Mouse (Mus musculus) forebrain, embryonic 15.5 days (tissue): Measurements from ENCODE around the gene Dcaf11. TPM values are rescaled to one million over a fixed set of nuclear protein-coding genes. Genes with fewer than 3 reads are reported as not detected.

Experiments used
- ATAC-seq: fragments of 200-750 bp; cut with Nextera tagmentation; replicated peaks from 2 replicates; pipeline ENCODE4 v1.8.0; 2017; ENCODE audit warnings: mild to moderate bottlenecking, moderate TSS enrichment, moderate library complexity
- H3K27ac ChIP-seq: fragments of 300-500 bp; sonication (generic); replicated peaks from 2 replicates; pipeline ENCODE4 v1.5.1; 2015; ENCODE audit warnings: mild to moderate bottlenecking, inconsistent platforms
- H3K27me3 ChIP-seq: fragments of 300-500 bp; sonication (generic); 2 replicates; pipeline ENCODE4 v1.6.1; 2015; ENCODE audit warnings: inconsistent platforms
- H3K36me3 ChIP-seq: fragments of 300-500 bp; sonication (generic); 2 replicates; pipeline ENCODE4 v1.6.1; 2015; ENCODE audit warnings: mild to moderate bottlenecking, inconsistent platforms
- H3K4me1 ChIP-seq: fragments of 300-500 bp; sonication (generic); 2 replicates; pipeline ENCODE4 v1.6.1; 2015; ENCODE audit warnings: inconsistent platforms
- H3K4me2 ChIP-seq: fragments of 300-500 bp; sonication (generic); replicated peaks from 2 replicates; pipeline ENCODE4 v1.6.1; 2015; ENCODE audit warnings: mild to moderate bottlenecking, inconsistent platforms
- H3K4me3 ChIP-seq: fragments of 300-500 bp; sonication (generic); 2 replicates; pipeline ENCODE4 v1.5.1; 2015; ENCODE audit warnings: mild to moderate bottlenecking, inconsistent platforms
- H3K9ac ChIP-seq: fragments of 300-500 bp; sonication (generic); replicated peaks from 2 replicates; pipeline ENCODE4 v1.6.1; 2015; ENCODE audit warnings: mild to moderate bottlenecking, inconsistent platforms
- H3K9me3 ChIP-seq: fragments of 300-500 bp; sonication (generic); 2 replicates; pipeline ENCODE4 v1.6.1; 2016; ENCODE audit warnings: inconsistent platforms
- WGBS: fragments of 180-500 bp; shearing (Covaris S2); methylation state at CpG from one replicate; pipeline ENCODE4 v1.1.7; 2015; ENCODE audit warnings: mixed read lengths; 5-methylcytosine and 5-hydroxymethylcytosine counted together
- polyA plus RNA-seq: library from polyadenylated mRNA; unstranded; fragments of >200 nt; fragmentation: Nextera tagmentation; extraction: Ambion mirVana; gene quantifications from 2 replicates; pipeline ENCODE4 v1.2.1, GENCODE M21; 2015

The Dcaf11 gene
- 121 and 132 TPM in 2 replicates for polyA plus RNA-seq

DNA sequence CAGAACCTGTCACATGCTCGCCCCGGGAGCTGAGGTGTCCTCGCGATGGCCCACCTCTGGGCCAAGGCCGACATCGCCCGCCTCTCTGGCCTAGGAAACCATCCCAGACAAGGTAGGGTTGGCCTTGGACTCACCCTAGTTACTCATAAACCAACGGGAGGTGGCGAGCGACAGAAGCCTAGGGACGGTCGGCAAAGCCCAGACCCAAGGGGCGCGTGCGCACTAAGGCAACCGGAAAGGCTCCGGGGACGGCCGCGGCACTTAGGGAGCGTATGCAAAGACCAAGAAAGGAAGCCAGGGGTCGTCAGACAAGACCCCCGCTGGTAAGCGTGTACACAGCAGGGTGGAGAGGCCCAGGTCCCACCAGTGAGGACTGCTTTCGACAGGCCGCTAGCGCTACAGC is at the start of gene Dcaf11:
Gene Dcaf11 (plus strand): TSS at position 208 of the 403 bp plus-strand sequence.
- Histone ChIP-seq H3K4me2 (peak within 1 kb of the TSS; percentile 68), H3K4me3 (peak within 1 kb of the TSS; percentile 58), H3K36me3 (peaks cover 14% of the 10 kb centered on the region), H3K9ac (peak within 1 kb of the TSS; percentile 85), H3K27me3 (no peaks in the 10 kb centered on the region), H3K4me1 (peaks cover 21% of the 10 kb centered on the region), H3K9me3 (no peaks in the 10 kb centered on the region), H3K27ac (peak within 1 kb of the TSS; percentile 98)
- peak; percentile 81 for ATAC-seq
- WGBS = under 1% methylated on average over 27 of the region's 27 CpGs

DNA sequence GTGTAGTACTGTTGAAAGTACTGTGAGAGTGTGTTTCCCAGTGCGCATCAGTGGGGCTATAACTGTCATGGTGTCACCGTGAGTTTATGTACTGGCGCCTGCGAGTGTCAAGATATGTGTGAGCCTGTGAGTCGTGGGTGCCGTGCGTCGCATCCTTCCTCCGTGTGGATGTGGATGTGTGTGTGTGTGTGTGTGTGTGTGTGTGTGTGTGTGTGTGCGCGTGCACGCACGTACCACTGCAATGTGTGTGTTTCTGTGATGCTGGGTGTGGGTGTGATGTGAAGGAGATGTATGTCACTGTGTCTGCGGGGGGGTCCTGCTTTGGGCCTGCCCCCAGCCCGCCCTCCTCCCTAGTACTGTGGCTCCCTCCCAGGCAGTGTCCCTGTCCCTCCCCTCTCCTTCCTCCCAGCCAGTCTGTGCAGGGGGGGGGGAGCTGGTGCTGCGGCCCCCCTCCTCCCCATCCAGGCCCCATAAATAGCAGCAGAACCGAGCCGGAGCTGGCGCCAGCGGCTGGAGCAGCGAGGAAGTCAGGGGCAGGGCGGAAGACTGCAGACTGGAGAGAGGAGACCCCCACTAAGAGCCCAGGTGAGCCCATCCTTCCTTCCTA is 49.6 kb upstream of the Dcaf11 start, which contains the start of gene Cpne6:
Gene Cpne6 (plus strand): TSS at position 321 of the 607 bp plus-strand sequence.
- H3K9me3 ChIP-seq = no peaks in the 10 kb centered on the region
- no peaks in the 10 kb centered on the region for H3K27me3 ChIP-seq
- 72% methylated on average over 20 of the region's 22 CpGs for WGBS
- no peak within 1 kb of the TSS for H3K9ac ChIP-seq
- H3K27ac ChIP-seq = no peak within 1 kb of the TSS
- 0 out of 2 replicates have a peak, but pooled peaks have one; percentile 20 for ATAC-seq
- peaks cover 14% of the 10 kb centered on the region for H3K4me1 ChIP-seq
- H3K4me3 ChIP-seq = no peak within 1 kb of the TSS
- no peak within 1 kb of the TSS for H3K4me2 ChIP-seq
- 0 out of 2 replicates have a peak, but pooled peaks cover 2% of the 10 kb centered on the region for H3K36me3 ChIP-seq

DNA sequence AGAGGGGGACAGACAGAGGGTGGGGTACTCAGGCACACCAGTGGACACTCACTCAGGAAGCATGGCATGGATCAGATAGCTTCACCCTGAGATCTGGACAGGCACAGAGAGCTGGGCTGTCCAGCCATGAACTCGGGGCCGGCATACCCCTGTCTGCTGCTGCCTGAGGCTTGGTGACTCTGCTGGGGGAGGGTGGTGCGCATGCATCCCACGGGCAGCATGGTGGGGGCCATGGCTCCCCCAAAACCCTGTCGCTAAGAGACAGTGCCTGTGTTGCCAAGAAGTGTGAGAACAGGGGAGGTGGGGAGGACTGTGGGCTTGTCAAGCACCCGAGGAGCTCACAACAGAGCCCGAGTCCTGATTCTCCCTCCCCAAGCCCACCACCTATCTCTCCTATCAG is 48.8 kb upstream of the Dcaf11 start:
- Histone ChIP-seq H3K4me3 (no peak overlapping the region), H3K27me3 (no peaks in the 10 kb centered on the region), H3K27ac (no peak overlapping the region), H3K9ac (no peak overlapping the region), H3K9me3 (no peaks in the 10 kb centered on the region), H3K4me1 (peaks cover 14% of the 10 kb centered on the region), H3K36me3 (0 out of 2 replicates have a peak, but pooled peaks cover 2% of the 10 kb centered on the region), H3K4me2 (no peak overlapping the region)
- peak; percentile 30 for ATAC-seq
- 47% methylated on average over 7 of the region's 7 CpGs for WGBS

DNA sequence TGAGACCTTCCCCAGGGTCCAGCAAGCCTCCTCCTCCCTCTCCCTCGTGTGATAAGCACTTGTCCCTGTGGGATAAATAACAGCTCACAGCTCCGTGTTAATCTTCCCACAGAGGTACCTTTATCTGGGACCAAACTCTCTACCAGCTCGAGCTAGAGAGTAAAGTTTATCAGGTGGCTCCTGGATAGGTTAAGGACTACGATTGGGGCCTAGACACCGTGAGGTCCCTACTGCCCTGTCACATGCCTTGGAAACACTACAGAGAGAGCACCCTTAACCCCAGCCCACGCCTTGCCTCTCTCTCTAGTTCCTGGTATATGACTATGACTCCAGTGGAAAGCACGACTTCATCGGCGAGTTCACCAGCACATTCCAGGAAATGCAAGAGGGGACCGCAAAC is 45.9 kb upstream of the Dcaf11 start:
- H3K27me3 ChIP-seq = no peaks in the 10 kb centered on the region
- no peak for ATAC-seq
- H3K9ac ChIP-seq = no peak overlapping the region
- WGBS = 74% methylated on average over 10 of the region's 10 CpGs
- no peak overlapping the region for H3K4me2 ChIP-seq
- peaks cover 16% of the 10 kb centered on the region for H3K4me1 ChIP-seq
- no peaks in the 10 kb centered on the region for H3K9me3 ChIP-seq
- no peaks in the 10 kb centered on the region for H3K36me3 ChIP-seq
- no peak overlapping the region for H3K4me3 ChIP-seq
- no peak overlapping the region for H3K27ac ChIP-seq

DNA sequence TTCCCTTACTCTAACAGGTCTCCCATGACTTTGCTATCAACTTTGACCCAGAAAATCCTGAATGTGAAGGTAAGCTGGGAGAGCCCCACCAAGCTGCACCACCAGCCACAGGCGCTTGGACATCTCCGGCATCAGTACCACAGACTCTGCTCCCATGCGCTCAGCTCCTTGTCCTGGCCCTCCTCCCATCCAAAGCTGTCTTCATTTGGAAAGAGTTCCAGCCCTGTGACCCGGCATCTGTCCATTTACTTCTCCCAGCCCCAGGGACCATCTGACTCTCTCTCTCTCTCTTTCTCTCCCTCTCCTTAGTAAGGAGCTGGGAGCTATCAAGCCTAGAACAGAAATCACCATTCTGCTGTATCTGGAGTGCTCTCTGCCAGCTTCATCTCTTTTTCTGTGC is 44.0 kb upstream of the Dcaf11 start:
- no peaks in the 10 kb centered on the region for H3K27me3 ChIP-seq
- WGBS = 88% methylated on average over 4 of the region's 4 CpGs
- no peak for ATAC-seq

DNA sequence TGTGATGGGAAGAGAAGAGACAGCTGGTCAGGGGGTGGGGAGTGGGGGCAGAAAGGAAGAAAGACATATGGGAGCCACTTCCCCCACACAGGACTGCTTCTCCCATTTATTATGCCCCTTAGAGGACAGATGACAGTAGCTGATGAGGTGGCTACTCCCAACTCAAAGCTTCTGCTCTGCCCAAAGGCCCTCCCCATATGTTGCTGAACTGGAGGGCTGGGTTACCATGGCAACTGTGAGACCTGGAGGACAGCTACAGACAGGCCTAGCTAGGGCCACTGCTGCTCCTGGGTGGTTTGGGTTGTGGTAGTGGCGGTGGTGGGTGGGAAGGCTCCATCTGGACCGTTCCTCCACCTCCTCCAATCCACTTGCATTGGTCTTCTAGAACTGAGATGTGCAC is 40.9 kb upstream of the Dcaf11 start:
- ATAC-seq = peak; percentile 18; the same call in 1 of the 2 replicates

More for the DNA sequence above, 44.0 kb upstream of the Dcaf11 start:
- H3K27ac ChIP-seq = no peak overlapping the region
- H3K9ac ChIP-seq = no peak overlapping the region
- H3K9me3 ChIP-seq = no peaks in the 10 kb centered on the region
- no peak overlapping the region for H3K4me3 ChIP-seq
- no peaks in the 10 kb centered on the region for H3K36me3 ChIP-seq
- no peak overlapping the region for H3K4me2 ChIP-seq
- H3K4me1 ChIP-seq = peaks cover 24% of the 10 kb centered on the region

DNA sequence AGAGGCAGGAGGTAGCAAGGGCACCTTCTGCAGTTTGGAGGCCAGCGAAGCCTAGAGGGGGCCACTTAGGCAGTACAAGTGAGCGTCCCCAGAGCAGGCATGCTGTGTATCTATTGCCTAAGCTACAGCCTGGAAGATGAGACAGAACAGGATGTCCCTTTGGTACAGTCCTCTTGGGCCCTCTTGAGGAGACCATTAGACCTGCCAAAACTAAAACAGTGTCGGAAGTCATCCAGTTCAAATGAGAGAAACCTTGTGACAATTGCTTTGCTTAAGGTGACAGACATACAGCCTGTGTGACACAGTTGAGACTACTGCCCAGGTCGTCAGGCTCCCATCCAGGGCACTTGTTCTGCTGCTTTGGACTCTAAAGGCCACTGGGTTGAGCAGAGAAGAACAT is 40.2 kb upstream of the Dcaf11 start:
- ATAC-seq = no peak
- Histone ChIP-seq H3K4me3 (no peak overlapping the region), H3K4me1 (peaks cover 19% of the 10 kb centered on the region), H3K36me3 (no peaks in the 10 kb centered on the region), H3K9me3 (no peaks in the 10 kb centered on the region), H3K4me2 (no peak overlapping the region), H3K27me3 (no peaks in the 10 kb centered on the region; the same call in 1 of the 2 replicates), H3K9ac (no peak overlapping the region), H3K27ac (no peak overlapping the region)
- 61% methylated on average over 4 of the region's 4 CpGs for WGBS

More for the DNA sequence above, 40.9 kb upstream of the Dcaf11 start:
- no peaks in the 10 kb centered on the region; the same call in 1 of the 2 replicates for H3K27me3 ChIP-seq
- H3K27ac ChIP-seq = no peak overlapping the region
- WGBS = 60% methylated on average over 2 of the region's 2 CpGs
- no peaks in the 10 kb centered on the region for H3K9me3 ChIP-seq
- no peaks in the 10 kb centered on the region for H3K36me3 ChIP-seq
- no peak overlapping the region for H3K9ac ChIP-seq
- no peak overlapping the region for H3K4me3 ChIP-seq
- peaks cover 19% of the 10 kb centered on the region for H3K4me1 ChIP-seq
- no peak overlapping the region for H3K4me2 ChIP-seq

DNA sequence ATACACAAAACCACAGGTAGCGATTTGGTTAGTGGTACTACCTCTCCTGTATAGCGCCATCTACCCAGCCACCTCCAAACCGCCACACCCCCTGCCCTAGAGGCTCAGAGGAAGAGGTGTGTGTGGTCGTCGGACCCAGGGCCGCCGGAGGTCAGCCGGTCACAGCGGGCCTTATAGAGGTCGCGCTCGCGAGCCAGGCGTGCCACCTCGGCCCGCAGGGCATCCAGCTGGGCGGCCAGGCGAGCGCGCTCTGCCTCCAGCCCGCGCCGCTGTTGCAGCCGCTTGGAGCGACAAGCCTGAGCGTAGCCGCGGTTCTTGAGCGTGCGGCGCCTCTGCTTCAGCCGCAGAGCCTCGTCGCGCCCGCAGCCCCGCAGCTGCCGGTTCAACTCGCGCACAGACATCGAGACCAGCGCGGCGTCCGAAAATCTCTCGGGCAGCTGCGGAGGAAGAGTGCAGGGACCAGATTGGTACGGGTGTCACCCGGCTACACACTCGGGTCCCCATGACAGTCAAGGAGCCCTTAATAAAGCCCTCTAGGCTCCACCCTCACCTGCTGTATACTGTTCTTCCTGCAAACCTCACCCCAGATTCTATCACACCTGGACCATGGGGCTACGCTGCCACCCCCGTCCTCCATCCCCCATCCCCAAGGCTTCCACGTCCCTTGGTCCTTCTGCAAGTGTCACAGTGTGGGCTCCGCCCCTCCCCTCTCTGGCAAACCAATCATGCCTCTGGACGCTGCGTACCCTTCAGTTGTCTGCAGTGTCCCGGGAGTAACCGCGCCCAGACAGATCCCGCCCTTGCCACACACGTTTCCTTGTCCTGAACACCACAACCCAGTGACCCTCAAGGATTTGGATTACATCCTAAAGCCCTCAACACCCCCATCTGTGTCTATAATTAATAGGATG is 39.1 kb upstream of the Dcaf11 start:
- Histone ChIP-seq H3K4me2 (peak overlapping the region; percentile 91), H3K4me3 (peak overlapping the region; percentile 54), H3K27ac (peak overlapping the region; percentile 62), H3K36me3 (no peaks in the 10 kb centered on the region), H3K9me3 (no peaks in the 10 kb centered on the region), H3K9ac (peak overlapping the region; percentile 55), H3K4me1 (peaks cover 19% of the 10 kb centered on the region), H3K27me3 (no peaks in the 10 kb centered on the region; the same call in 1 of the 2 replicates)
- ATAC-seq = peak; percentile 77
- WGBS = under 1% methylated on average over 61 of the region's 61 CpGs

DNA sequence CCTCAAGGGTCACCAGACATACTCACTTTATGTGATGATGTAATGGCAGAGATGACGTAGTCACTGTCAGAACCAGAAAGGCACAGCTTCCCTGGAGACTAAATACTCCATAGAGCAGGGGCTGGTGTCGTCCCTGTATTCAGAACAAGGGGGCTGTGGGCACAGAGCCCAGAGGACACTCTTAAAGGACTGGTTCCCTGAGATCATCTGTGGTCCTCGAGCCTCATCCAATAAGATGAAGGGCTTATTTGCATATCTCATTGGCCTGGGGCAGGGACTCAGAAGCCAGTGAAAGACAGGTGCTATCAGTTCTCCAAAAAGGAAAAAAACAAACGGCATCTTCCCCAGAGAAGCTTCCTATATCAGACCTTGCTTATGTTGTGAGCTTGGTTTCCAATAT is 35.7 kb upstream of the Dcaf11 start:
- Histone ChIP-seq H3K27ac (no peak overlapping the region), H3K9ac (no peak overlapping the region), H3K4me1 (peaks cover 16% of the 10 kb centered on the region), H3K36me3 (no peaks in the 10 kb centered on the region), H3K4me3 (no peak overlapping the region), H3K27me3 (no peaks in the 10 kb centered on the region; the same call in 1 of the 2 replicates), H3K9me3 (no peaks in the 10 kb centered on the region), H3K4me2 (no peak overlapping the region)
- 54% methylated on average over 4 of the region's 4 CpGs for WGBS
- ATAC-seq = no peak

DNA sequence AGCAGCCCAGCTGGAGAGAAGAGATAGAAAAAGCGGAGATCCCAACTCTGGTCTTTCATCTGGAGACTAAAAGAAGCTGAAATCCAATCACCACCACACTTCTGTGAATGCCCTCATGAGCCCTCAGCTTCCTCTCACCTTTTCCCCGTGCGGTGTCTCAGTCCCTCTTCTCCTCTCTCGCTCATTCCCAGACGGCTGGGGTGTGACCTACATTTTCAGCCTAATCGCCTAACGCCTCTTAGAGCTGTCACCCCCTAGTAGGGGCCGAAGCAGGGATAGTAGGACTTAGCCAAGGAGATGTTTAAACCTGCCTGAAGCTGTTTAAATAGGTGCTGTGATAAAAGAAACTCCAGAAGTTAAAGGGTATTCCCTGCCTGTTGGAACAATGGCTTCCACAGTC is 35.0 kb upstream of the Dcaf11 start, which contains the start of gene Nrl:
Gene Nrl (minus strand): TSS at position 197 of the 400 bp plus-strand sequence.
- WGBS = 42% methylated on average over 8 of the region's 8 CpGs
- no peak within 1 kb of the TSS for H3K27ac ChIP-seq
- peaks cover 11% of the 10 kb centered on the region; the same call in 1 of the 2 replicates for H3K4me1 ChIP-seq
- H3K27me3 ChIP-seq = no peaks in the 10 kb centered on the region; the same call in 1 of the 2 replicates
- no peak within 1 kb of the TSS for H3K4me2 ChIP-seq
- H3K36me3 ChIP-seq = no peaks in the 10 kb centered on the region
- ATAC-seq = no peak
- no peak within 1 kb of the TSS for H3K9ac ChIP-seq
- no peak within 1 kb of the TSS for H3K4me3 ChIP-seq
- no peaks in the 10 kb centered on the region for H3K9me3 ChIP-seq

DNA sequence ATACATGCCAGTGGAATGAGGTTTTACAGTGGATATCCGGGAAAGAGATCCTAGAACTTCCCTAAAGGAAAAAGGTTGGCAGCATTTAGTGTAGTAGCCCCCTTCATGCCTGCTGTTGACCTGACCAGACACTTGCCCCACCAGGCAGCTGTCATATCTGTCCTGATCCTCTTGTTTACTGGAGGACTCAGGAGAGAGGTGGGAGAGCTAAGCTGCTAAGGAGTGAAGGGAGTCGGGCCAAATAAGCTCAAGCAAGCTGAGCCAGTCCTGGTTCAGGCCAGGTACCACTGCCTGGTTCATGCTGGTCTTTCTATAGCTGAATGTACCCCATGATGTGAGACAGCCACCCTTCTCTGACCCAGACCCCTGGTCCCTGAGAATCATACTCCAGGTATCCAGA is 33.1 kb upstream of the Dcaf11 start:
- Histone ChIP-seq H3K4me3 (no peak overlapping the region), H3K9ac (no peak overlapping the region), H3K36me3 (no peaks in the 10 kb centered on the region), H3K9me3 (no peaks in the 10 kb centered on the region), H3K27ac (no peak overlapping the region), H3K4me2 (no peak overlapping the region), H3K27me3 (no peaks in the 10 kb centered on the region; the same call in 1 of the 2 replicates), H3K4me1 (no peaks in the 10 kb centered on the region)
- WGBS = 84% methylated on average over 2 of the region's 2 CpGs
- ATAC-seq = no peak

DNA sequence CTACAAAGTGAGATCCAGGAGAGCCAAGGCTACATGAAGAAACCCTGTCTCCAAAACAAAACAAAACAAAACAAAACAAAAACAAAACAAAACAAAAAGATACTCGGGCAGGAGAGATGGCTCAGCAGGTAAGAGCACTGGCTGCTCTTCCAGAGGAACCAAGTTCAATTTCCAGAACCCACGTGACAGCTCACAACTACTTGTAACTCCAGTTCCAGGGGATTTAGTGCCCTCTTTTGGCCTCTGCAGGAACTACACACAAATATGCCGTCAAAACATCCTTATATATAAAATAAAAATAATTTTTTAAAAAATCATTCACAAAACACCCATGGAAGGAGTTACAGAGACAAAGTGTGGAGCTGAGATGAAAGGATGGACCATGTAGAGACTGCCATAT is 31.9 kb upstream of the Dcaf11 start:
- H3K9ac ChIP-seq = no peak overlapping the region
- no peak overlapping the region for H3K27ac ChIP-seq
- H3K36me3 ChIP-seq = no peaks in the 10 kb centered on the region
- no peaks in the 10 kb centered on the region for H3K9me3 ChIP-seq
- ATAC-seq = no peak
- 27% methylated on average over 3 of the region's 3 CpGs for WGBS
- no peak overlapping the region for H3K4me2 ChIP-seq
- no peaks in the 10 kb centered on the region for H3K27me3 ChIP-seq
- no peak overlapping the region for H3K4me3 ChIP-seq
- no peaks in the 10 kb centered on the region for H3K4me1 ChIP-seq
